In genomic region chr4:134453619-134454400, GRCm38 (mm10) we compare ENCODE assay signal across 8 mouse cellular contexts. TPM values are rescaled to one million over a fixed set of nuclear protein-coding genes. Genes with fewer than 3 reads are reported as not detected.
DNase-seq lines count a peak whose midpoint lies in the region; ATAC-seq lines count a peak whose summit lies in the region.

No protein-coding gene starts in this region.

- 41% methylated on average over 34 of the region's 34 CpGs for WGBS in liver, embryonic 11.5 days

- H3K36me3 ChIP-seq in liver, embryonic 11.5 days (ENCODE audit: control insufficient read depth, insufficient read depth, low read length): no peaks in the 10 kb centered on the region

- H3K4me3 ChIP-seq in liver, embryonic 11.5 days (ENCODE audit: low read depth, low read length): no peak overlapping the region

- no peaks in the 10 kb centered on the region for H3K9me3 ChIP-seq in liver, embryonic 11.5 days (ENCODE audit: control insufficient read depth, low read length)

- H3K4me2 ChIP-seq in liver, embryonic 11.5 days: peak overlapping the region; percentile 1; the same call in 1 of the 2 replicates

- H3K9ac ChIP-seq in liver, embryonic 11.5 days (ENCODE audit: low read depth, low read length): no peak overlapping the region

- H3K27ac ChIP-seq in liver, embryonic 11.5 days (ENCODE audit: low read depth, low read length): no peak overlapping the region

- H3K27me3 ChIP-seq in liver, embryonic 11.5 days (replicated peaks; ENCODE audit: control insufficient read depth, insufficient read depth, low read length): peaks cover 14% of the 10 kb centered on the region

- peaks cover 16% of the 10 kb centered on the region for H3K4me1 ChIP-seq in liver, embryonic 11.5 days (replicated peaks; ENCODE audit: control insufficient read depth, insufficient read depth, low read length)

- no peak for DNase-seq in liver, embryonic 11.5 days (ENCODE audit: low spot score)
- no peak for DNase-seq in liver
- DNase-seq in cerebellum, postnatal 14 days: peak; percentile 54 to 63
- peak; percentile 69 for DNase-seq in kidney, adult 9 months
- peak; percentile 69 for DNase-seq in testis, postnatal 10 days (ENCODE audit: low spot score)
- DNase-seq in MN1 (ENCODE audit: low spot score): no peak
- no peak for DNase-seq in spleen, adult 18-20 months
- no peak for DNase-seq in layer of hippocampus, postnatal 14 days (ENCODE audit: low spot score in 2 of 2)

- no peak for ATAC-seq in liver, embryonic 11.5 days (replicated peaks; ENCODE audit: low FRiP score)

RNA-seq across cellular contexts. Expression of gene Stmn1, which starts 14.3 kb away (rescaled TPM):
- 896 and 908 TPM in 2 replicates for polyA plus RNA-seq in liver, embryonic 11.5 days (2014; fragmentation: Nextera tagmentation; extraction: Ambion mirVana)
- 100 to 1,000 TPM; 425 to 454 TPM for total RNA-seq in layer of hippocampus, postnatal 14 days (2021)

RNA-seq across cellular contexts. Expression of gene Paqr7, which starts 42.7 kb away (rescaled TPM):
- polyA plus RNA-seq in liver, embryonic 11.5 days (2014; fragmentation: Nextera tagmentation; extraction: Ambion mirVana): 2.5 and 3.0 TPM in 2 replicates
- 10 to 100 TPM; 47.7 to 54.8 TPM for total RNA-seq in layer of hippocampus, postnatal 14 days (2021)

RNA-seq across cellular contexts. Expression of gene Aunip, which starts 57.0 kb away (rescaled TPM):
- polyA plus RNA-seq in liver, embryonic 11.5 days (2014; fragmentation: Nextera tagmentation; extraction: Ambion mirVana): 15.9 and 18.5 TPM in 2 replicates
- under 1 TPM; 0.31 to 0.69 TPM for total RNA-seq in layer of hippocampus, postnatal 14 days (2021)

RNA-seq across cellular contexts. Expression of gene Pafah2, which starts 57.7 kb away (rescaled TPM):
- polyA plus RNA-seq in liver, embryonic 11.5 days (2014; fragmentation: Nextera tagmentation; extraction: Ambion mirVana): 7.9 and 8.5 TPM in 2 replicates
- 10 to 100 TPM in 1 of 2 experiments, 1 to 10 TPM in 1; 7.8 to 10.9 TPM for total RNA-seq in layer of hippocampus, postnatal 14 days (2021)

Comparison
In these comparisons a context has a peak if more than half of its experiments do, and no peak if none do; other contexts are left out.
1. DNase-seq: peak in cerebellum, postnatal 14 days (2 of 2), kidney, adult 9 months (single experiment) and testis, postnatal 10 days (single experiment); none in liver, embryonic 11.5 days (single experiment), liver (single experiment), MN1 (single experiment), spleen, adult 18-20 months (0 of 2) and layer of hippocampus, postnatal 14 days (0 of 2).